Mouse (Mus musculus) left cerebral cortex, postnatal 36 days (tissue): ENCODE data around the gene Slc25a42. TPM values are rescaled to one million over a fixed set of nuclear protein-coding genes. Genes with fewer than 3 reads are reported as not detected.
"Not testable (repeated sequence)": the region's sequence is repeated elsewhere in the genome, so short reads cannot be mapped to it uniquely, and the experiment has no call there.

ENCODE experiments used
- DNase-seq, 2 experiments: peaks; one replicate each; pipeline ENCODE4 v3.0.0; 2021 to 2022; ENCODE audit warnings: low spot score in 2 of 2, mixed read lengths in 1 of 2
- intact Hi-C: fragments of 180-260 bp; cut with DNase I; formaldehyde crosslinking; loops from one replicate; pipeline ENCODE4 v1.15.1; 2025
- total RNA-seq, 2 experiments: library from RNA; stranded (reverse); gene quantifications; 2 replicates each; pipeline ENCODE4 v1.2.3; 2021

Gene Slc25a42
- total RNA-seq, 2 experiments from 2014 or later: 29.7 to 45.9 TPM

DNA sequence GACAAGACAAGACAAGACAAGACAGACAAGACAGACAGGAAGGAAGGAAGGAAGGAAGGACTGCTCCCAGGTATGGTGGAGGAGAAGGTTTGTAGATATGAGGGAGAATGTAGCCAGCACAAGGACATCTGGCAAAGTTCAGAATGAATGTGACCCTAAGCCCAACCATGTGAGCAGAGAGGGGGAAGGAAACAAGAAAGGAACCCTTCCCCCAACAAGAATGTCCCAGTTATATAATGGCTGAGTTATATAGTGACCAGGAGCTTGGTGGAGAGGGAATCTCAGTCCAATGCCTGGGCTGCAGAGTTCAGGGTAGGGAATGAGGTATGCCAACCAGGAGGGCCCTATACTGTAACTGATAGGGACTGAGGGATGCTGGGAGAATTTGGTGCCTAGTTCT is 5.3 kb upstream of the Slc25a42 start:
- intact Hi-C loops: no loop called here
- no peak for DNase-seq

DNA sequence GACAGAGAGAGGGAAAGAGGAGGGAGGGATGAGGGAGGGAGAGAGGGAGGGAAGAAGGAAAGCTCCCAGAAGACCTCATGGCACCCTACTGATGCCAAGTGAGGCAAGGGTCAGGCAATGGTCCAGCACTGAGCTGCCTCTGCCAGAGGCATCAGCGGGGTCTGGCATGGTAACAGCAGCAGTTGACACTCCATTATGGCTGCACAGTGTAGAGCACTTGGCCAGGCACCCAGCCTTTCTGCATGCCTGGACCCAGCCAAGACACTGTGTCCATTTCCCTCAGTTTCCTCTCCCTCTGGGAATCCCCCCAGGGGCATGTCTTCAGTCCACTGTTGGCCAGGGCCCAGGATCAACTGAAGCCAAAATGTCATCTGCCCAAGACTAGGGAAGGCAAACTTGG is 4.5 kb upstream of the Slc25a42 start:
- peak; percentile 59 to 64 for DNase-seq

GRCm38 (mm10) chr8:70216161-70216560 is 4.1 kb upstream of the Slc25a42 start:
- intact Hi-C loops, DNase-seq: not testable (repeated sequence)

More for the DNA sequence above, 4.5 kb upstream of the Slc25a42 start:
- intact Hi-C loops: no loop called here

GRCm38 (mm10) chr8:70215092-70215491 is 3.0 kb upstream of the Slc25a42 start:
- intact Hi-C loops: no loop called here
- no peak for DNase-seq

- intact Hi-C loops: no loop called here
- no peak for DNase-seq
Measured at GRCm38 (mm10) chr8:70214411-70214810, 2.3 kb upstream of the Slc25a42 start.

- DNase-seq: peak in 1 of 2 experiments; percentile 59
- intact Hi-C loops: no loop called here
Measured at GRCm38 (mm10) chr8:70211726-70212111, 386 bp downstream of the Slc25a42 start.

DNA sequence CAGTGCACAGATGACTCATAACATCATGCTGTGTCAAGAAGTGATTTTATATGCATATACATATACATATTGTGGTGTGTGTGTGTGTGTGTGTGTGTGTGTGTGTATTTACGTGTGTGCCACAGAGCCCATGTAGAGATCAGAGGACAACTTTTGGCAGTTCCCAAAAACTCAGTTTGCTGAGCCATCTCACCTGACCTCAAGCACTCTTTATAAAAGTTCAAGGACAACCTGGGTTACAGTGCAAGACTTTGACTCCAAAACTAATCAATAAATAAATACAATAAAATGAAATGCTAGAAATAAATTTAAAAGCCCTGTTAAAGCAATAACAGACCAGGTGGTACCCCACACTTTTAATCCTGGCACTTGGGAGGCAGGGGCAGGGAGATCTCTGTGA is 830 bp downstream of the Slc25a42 start:
- DNase-seq: no peak
- intact Hi-C loops: no loop called here

GRCm38 (mm10) chr8:70210538-70210937 is 1.6 kb downstream of the Slc25a42 start:
- intact Hi-C loops: no loop called here
- peak; percentile 42 to 54 for DNase-seq

- intact Hi-C loops: no loop called here
- no peak for DNase-seq
Measured at GRCm38 (mm10) chr8:70208130-70208529, 4.0 kb downstream of the Slc25a42 start.

- no peak for DNase-seq
- intact Hi-C loops: no loop called here
Measured at GRCm38 (mm10) chr8:70204757-70205156, 7.3 kb downstream of the Slc25a42 start.

- DNase-seq: peak in 1 of 2 experiments; percentile 45
- intact Hi-C loops: no loop called here
Measured at GRCm38 (mm10) chr8:70203072-70203471, 9.0 kb downstream of the Slc25a42 start.

GRCm38 (mm10) chr8:70201417-70201816 is 10.7 kb downstream of the Slc25a42 start:
- intact Hi-C loops: no loop called here
- no peak for DNase-seq

GRCm38 (mm10) chr8:70200098-70200681 is 11.9 kb downstream of the Slc25a42 start:
- DNase-seq: peak; percentile 43 to 53
- intact Hi-C loops: no loop called here

DNA sequence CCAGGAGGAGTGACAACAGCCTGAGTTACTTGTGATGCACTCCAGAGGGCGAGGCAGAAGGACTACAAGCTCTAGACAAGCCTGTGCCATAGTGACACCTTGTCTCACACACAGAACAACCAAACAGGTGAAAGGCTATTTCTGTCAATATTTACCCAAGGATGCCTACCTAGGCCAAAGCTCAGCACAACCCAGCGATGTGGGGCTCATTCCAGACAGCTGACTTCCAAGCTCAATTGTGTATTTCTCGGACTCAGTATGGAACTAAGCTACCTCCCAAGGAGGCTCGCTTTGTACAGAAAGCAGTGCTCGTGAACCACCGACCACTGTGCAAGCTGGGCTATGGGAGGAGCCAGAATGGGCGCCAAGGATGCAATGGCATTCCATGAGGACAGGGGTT is 14.5 kb downstream of the Slc25a42 start:
- intact Hi-C loops: no loop called here
- DNase-seq: no peak

DNA sequence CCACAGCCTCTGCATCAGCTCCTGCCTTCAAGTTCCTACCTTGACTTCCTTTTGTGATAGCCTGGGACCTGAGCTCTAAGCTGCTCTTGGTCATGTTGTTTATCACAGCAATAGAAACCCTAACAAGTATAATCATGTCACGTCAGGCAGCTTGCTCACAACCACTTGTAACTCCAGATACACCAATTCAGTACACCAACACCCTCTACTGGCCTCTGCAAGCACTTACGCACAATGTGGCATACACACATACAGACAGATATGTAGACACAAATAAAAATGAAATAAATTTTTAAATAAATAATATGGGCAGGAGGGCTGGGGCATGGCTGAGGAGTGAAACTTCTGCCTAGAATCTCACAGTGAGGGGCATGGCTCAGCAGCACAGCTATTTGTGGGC is 16.3 kb downstream of the Slc25a42 start:
- DNase-seq: no peak
- intact Hi-C loops: no loop called here

GRCm38 (mm10) chr8:70194191-70194590 is 17.9 kb downstream of the Slc25a42 start:
- DNase-seq: no peak
- intact Hi-C loops: loop anchor here (5.0 kb wide), 1 partner anchor 38 kb away; the partner anchor contains the start of genes Armc6 and Sugp2

DNA sequence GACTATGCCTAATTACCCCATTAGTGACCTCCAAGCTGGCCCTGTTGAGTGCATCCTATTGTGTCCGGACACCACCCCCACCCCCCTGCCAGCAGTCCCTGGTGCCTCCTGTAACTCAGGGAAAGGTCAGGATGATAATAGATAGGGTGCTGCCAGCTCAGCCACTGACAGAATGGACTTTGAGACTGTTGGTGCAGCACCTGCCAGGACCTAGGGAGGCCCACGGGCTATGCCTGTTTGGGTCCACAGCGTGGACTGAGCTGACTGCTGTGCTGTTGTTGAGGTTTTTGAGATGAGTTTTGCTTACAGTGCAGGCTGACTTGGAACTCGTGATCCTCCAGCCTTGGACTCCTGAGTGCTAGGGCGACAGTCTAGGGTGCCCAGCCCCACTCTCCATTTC is 18.9 kb downstream of the Slc25a42 start:
- intact Hi-C loops: loop anchor here (5.0 kb wide), 1 partner anchor 39 kb away; the partner anchor contains the start of genes Armc6 and Sugp2

GRCm38 (mm10) chr8:70188707-70189106 is 23.4 kb downstream of the Slc25a42 start:
- intact Hi-C loops: no loop called here
- DNase-seq: no peak

More for the DNA sequence above, 18.9 kb downstream of the Slc25a42 start:
- no peak for DNase-seq

- intact Hi-C loops: no loop called here
Measured at GRCm38 (mm10) chr8:70183194-70183593, 28.9 kb downstream of the Slc25a42 start.

DNA sequence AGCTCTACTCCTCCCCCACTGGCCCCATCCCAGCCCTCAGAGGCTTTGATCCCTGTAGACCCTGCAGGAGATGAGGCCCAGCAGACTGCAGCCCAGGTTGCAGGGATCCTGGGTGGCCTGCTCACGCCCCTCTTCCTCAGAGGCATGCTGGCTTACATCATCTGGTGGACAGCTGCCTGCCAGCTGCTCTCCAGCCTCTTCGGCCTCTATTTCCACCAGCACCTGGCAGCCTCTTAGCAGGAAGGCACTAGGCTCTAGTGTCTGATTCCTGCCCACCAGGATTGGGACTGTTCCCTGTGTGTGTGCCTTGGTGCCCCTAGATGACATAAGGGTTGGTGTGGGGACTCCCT is 30.2 kb downstream of the Slc25a42 start:
- intact Hi-C loops: no loop called here
- no peak for DNase-seq

More at GRCm38 (mm10) chr8:70183194-70183593, 28.9 kb downstream of the Slc25a42 start:
- DNase-seq: no peak

- intact Hi-C loops: no loop called here
- no peak for DNase-seq
Measured at GRCm38 (mm10) chr8:70181212-70181902, 30.7 kb downstream of the Slc25a42 start.
